Mouse (Mus musculus): ENCODE measurements around the gene Sv2b. TPM values are rescaled to one million over a fixed set of nuclear protein-coding genes. Genes with fewer than 3 reads are reported as not detected.

Gene Sv2b
- total and polyA plus RNA-seq, 2 experiments from 2014 or later: 13.7 to 42.2 TPM

DNA sequence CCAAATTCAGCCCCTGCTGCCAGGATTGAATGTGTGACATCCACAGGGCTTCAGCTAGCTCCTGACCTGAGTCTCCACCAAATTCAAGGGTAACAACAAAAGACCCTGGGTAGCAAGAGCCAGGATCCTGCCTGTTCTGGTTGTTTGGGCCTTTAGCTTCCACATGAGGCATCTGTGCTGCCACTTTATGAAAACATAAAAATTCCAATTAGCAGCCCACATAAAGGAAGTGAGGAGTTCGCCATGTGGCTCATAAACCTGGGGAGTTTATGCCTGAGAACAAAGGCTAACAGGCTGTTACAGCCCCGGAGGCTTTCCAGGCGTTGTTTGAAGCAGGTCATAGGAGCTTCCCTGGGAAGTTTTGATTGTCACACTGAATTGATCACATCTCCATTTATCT lies 49.1 kb downstream of the Sv2b start:
- Histone ChIP-seq H3K4me3 (ENCODE audit: low read depth, low read length) (no peak overlapping the region), H3K4me1 (ENCODE audit: insufficient read depth, low read length) (no peaks in the 10 kb centered on the region), H3K9me3 (ENCODE audit: low read length) (no peaks in the 10 kb centered on the region), H3K27ac (ENCODE audit: low read depth, low read length) (no peak overlapping the region), H3K36me3 (ENCODE audit: insufficient read depth, low read length) (no peaks in the 10 kb centered on the region), H3K27me3 (ENCODE audit: insufficient read depth, low read length) (no peaks in the 10 kb centered on the region), H3K4me2 (ENCODE audit: low read depth, low read length, poor library complexity, severe bottlenecking) (no peak overlapping the region), H3K9ac (replicated peaks; ENCODE audit: low read length, poor library complexity, severe bottlenecking) (no peak overlapping the region)
- TF ChIP-seq CTCF (IDR thresholded peaks at IDR 0.05): no peak
- DNase-seq (ENCODE audit: low spot score) (no peak), ATAC-seq (ENCODE audit: low FRiP score) (no peak)
- 65% methylated on average over 3 of the region's 3 CpGs for WGBS

DNA sequence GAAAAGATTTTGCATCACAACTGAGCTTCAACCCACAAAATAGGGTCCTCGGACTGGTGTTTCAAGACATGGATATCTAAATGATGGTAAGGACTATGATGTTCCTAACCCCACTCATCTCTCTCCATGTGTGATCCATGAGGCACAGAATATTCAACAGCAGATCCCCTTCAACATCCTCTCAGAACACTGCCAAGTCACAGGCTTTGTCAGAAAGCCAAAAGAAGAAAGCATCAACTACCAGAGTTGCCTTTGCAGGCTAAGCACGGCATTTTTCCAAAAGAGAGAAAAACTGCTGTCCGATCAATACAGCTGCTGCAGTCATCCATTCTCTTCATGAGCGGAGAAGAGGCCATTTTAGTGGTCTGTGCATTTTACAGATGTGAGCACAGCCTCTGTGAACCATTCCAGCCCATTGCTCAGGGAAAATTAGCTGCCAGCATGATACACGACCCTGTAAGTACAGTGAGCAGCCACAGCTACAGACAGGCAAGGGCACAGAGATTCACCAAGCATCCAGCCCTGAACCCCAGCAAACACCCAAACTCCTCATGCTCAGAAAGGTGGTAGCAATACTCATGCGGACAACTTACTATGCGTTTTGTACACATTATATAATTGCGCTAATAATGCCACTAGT lies 55.3 kb downstream of the Sv2b start:
- Histone ChIP-seq H3K36me3 (ENCODE audit: insufficient read depth, low read length) (no peaks in the 10 kb centered on the region), H3K4me2 (ENCODE audit: low read depth, low read length, poor library complexity, severe bottlenecking) (no peak overlapping the region), H3K9me3 (ENCODE audit: low read length) (no peaks in the 10 kb centered on the region), H3K4me3 (ENCODE audit: low read depth, low read length) (no peak overlapping the region), H3K27ac (ENCODE audit: low read depth, low read length) (no peak overlapping the region), H3K4me1 (ENCODE audit: insufficient read depth, low read length) (no peaks in the 10 kb centered on the region), H3K9ac (replicated peaks; ENCODE audit: low read length, poor library complexity, severe bottlenecking) (no peak overlapping the region), H3K27me3 (ENCODE audit: insufficient read depth, low read length) (no peaks in the 10 kb centered on the region)
- no peak for TF ChIP-seq CTCF (IDR thresholded peaks at IDR 0.05)
- ATAC-seq (ENCODE audit: low FRiP score): no peak
- 89% methylated on average over 8 of the region's 8 CpGs for WGBS
- peak; percentile 33 for DNase-seq (ENCODE audit: low spot score)

DNA sequence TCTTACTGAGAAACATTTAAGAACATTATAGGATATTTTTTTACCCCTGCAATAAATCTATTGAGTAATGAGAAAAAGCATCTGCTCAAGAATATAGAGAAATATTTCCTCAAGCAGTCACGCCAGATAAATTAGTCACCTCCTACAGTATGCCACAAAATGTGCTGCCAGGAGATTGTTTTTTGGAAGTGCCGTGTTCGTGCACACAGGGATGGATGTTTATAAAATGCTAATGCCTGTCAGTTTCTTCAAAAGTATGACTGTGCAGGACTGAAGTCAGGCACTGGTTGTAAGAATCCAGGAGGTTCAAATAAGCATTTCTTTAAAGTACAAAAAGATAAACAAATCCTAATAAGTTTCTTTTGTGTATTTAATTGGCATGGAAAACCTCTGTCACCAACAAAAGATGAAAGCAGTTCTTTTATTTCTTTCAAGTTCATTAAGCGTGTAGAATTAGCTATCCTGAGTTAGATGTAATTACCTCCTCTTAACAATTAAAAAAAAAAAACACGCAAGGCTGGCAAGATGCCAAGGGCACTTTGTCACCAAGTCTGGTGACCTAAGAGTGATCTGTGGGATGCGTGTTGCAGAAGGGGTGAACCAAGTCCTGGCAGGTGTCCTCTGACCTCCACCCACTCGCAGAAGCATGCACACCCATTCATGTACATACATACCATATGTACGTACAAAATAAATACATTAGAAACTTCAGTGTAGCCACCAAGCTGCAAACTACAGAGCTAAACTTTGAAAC lies 68.1 kb downstream of the Sv2b start:
- Histone ChIP-seq H3K4me2 (ENCODE audit: low read depth, low read length, poor library complexity, severe bottlenecking) (no peak overlapping the region), H3K36me3 (ENCODE audit: insufficient read depth, low read length) (no peaks in the 10 kb centered on the region), H3K9me3 (ENCODE audit: low read length) (no peaks in the 10 kb centered on the region), H3K27me3 (ENCODE audit: insufficient read depth, low read length) (no peaks in the 10 kb centered on the region), H3K4me3 (ENCODE audit: low read depth, low read length) (no peak overlapping the region), H3K9ac (replicated peaks; ENCODE audit: low read length, poor library complexity, severe bottlenecking) (no peak overlapping the region), H3K4me1 (ENCODE audit: insufficient read depth, low read length) (no peaks in the 10 kb centered on the region), H3K27ac (ENCODE audit: low read depth, low read length) (no peak overlapping the region)
- no peak for TF ChIP-seq CTCF (IDR thresholded peaks at IDR 0.05)
- DNase-seq (ENCODE audit: low spot score): no peak
- WGBS: 44% methylated on average over 8 of the region's 8 CpGs
- no peak for ATAC-seq (ENCODE audit: low FRiP score)

DNA sequence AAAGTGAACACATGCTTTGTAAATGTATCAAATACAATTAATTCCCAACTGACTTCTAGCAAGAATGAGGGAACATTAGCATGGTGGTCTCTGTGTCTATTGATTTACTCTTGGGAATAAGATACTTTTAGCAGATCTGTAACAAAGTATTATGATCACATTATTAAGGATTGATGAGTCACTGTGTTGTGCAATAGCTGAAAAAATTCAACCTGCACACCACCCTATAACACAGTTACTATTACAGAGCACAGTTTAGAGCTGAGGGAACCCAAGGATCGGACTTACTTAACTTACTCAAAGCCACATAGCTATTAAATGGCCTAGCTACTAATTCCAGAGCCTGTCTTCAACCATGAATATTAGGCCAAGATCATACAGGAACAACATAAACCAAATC lies 72.7 kb downstream of the Sv2b start:
- H3K9me3 ChIP-seq (ENCODE audit: low read length): no peaks in the 10 kb centered on the region
- H3K9ac ChIP-seq (replicated peaks; ENCODE audit: low read length, poor library complexity, severe bottlenecking): no peak overlapping the region
- H3K27me3 ChIP-seq (ENCODE audit: insufficient read depth, low read length): no peaks in the 10 kb centered on the region
- no peak overlapping the region for H3K27ac ChIP-seq (ENCODE audit: low read depth, low read length)
- 94% methylated on average over 1 of the region's 1 CpGs for WGBS
- H3K36me3 ChIP-seq (ENCODE audit: insufficient read depth, low read length): no peaks in the 10 kb centered on the region
- no peak for ATAC-seq (ENCODE audit: low FRiP score)
- H3K4me2 ChIP-seq (ENCODE audit: low read depth, low read length, poor library complexity, severe bottlenecking): no peak overlapping the region
- H3K4me1 ChIP-seq (ENCODE audit: insufficient read depth, low read length): no peaks in the 10 kb centered on the region
- no peak for DNase-seq (ENCODE audit: low spot score)
- no peak overlapping the region for H3K4me3 ChIP-seq (ENCODE audit: low read depth, low read length)
- TF ChIP-seq CTCF (IDR thresholded peaks at IDR 0.05): no peak

DNA sequence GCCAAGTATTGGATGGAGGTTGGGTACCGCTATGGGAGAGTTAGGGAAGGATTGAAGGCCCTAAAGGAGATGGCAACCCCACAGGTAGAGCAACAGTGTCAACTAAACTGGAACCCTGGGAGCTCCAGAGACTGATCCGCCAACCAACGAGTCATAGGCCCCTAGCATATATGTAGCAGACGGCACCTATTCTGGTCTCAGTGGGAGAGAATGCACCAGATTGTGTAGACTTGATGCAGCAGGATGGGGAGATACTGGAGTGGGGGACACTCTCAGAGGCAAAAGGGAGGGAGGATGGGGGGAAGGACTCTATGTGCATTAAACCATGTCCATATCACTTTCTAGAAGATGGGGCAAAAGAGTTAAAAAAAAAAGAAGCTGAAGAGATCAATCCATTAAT lies 84.9 kb downstream of the Sv2b start:
- no peak for TF ChIP-seq CTCF (IDR thresholded peaks at IDR 0.05)
- WGBS: 93% methylated on average over 4 of the region's 4 CpGs
- H3K4me2 ChIP-seq (ENCODE audit: low read depth, low read length, poor library complexity, severe bottlenecking): no peak overlapping the region
- no peak overlapping the region for H3K9ac ChIP-seq (replicated peaks; ENCODE audit: low read length, poor library complexity, severe bottlenecking)
- no peak for ATAC-seq (ENCODE audit: low FRiP score)
- H3K36me3 ChIP-seq (ENCODE audit: insufficient read depth, low read length): no peaks in the 10 kb centered on the region
- no peaks in the 10 kb centered on the region for H3K27me3 ChIP-seq (ENCODE audit: insufficient read depth, low read length)
- DNase-seq (ENCODE audit: low spot score): no peak
- no peak overlapping the region for H3K4me3 ChIP-seq (ENCODE audit: low read depth, low read length)
- H3K27ac ChIP-seq (ENCODE audit: low read depth, low read length): no peak overlapping the region
- no peaks in the 10 kb centered on the region for H3K9me3 ChIP-seq (ENCODE audit: low read length)
- no peaks in the 10 kb centered on the region for H3K4me1 ChIP-seq (ENCODE audit: insufficient read depth, low read length)

- no peak overlapping the region for H3K9ac ChIP-seq (replicated peaks; ENCODE audit: low read length, poor library complexity, severe bottlenecking)
- ATAC-seq (ENCODE audit: low FRiP score) (no peak), DNase-seq (ENCODE audit: low spot score) (no peak)
- 71% methylated on average over 7 of the region's 7 CpGs for WGBS
- no peaks in the 10 kb centered on the region for H3K36me3 ChIP-seq (ENCODE audit: insufficient read depth, low read length)
- no peak overlapping the region for H3K4me2 ChIP-seq (ENCODE audit: low read depth, low read length, poor library complexity, severe bottlenecking)
- no peak for TF ChIP-seq CTCF (IDR thresholded peaks at IDR 0.05)
- H3K4me3 ChIP-seq (ENCODE audit: low read depth, low read length): no peak overlapping the region
- H3K9me3 ChIP-seq (ENCODE audit: low read length): no peaks in the 10 kb centered on the region
- H3K27ac ChIP-seq (ENCODE audit: low read depth, low read length): no peak overlapping the region
- no peaks in the 10 kb centered on the region for H3K27me3 ChIP-seq (ENCODE audit: insufficient read depth, low read length)
- no peaks in the 10 kb centered on the region for H3K4me1 ChIP-seq (ENCODE audit: insufficient read depth, low read length)
Measured at GRCm38 (mm10) chr7:75222704-75223431, 86.2 kb downstream of the Sv2b start.
